Comparison of ENCODE assay signal across 16 mouse cellular contexts in the genomic region with DNA sequence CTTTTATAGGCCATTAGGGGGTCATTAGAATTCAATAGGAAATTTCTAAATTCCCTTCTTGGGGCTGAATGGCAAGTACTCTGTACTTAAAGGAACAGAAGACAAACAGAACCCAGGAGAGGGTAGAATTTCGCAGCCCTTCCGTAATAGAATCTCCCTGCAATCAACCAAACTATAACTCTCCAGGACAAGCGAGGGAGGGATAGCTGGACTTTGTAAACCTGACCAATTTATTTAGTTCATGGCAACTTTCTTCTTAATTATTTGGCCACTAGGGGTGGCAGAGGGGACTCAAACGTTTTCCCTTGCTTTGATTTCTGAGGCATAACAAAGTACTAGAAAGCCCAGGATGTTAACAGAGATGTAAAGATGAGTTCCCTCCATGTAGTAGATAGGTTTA. TPM values are rescaled to one million over a fixed set of nuclear protein-coding genes. Genes with fewer than 3 reads are reported as not detected.
A peak's percentile ranks its signal among the peaks of the same experiment; 100 is the strongest.
DNase-seq lines count a peak whose midpoint lies in the region; ATAC-seq and TF ChIP-seq lines count a peak whose summit lies in the region.
"Had no signal": no experiment of that assay in that cellular context is flagged by ENCODE, and none has a peak within 500 bp of the region (broad histone marks: within the 10 kb centered on the region; RNA-seq: fewer than 3 reads in every experiment).

No protein-coding gene starts in this region.

- WGBS in intestine, postnatal 0 days = 43% methylated on average over 4 of the region's 4 CpGs
- 38% methylated on average over 4 of the region's 4 CpGs for WGBS in intestine, embryonic 15.5 days
- WGBS in liver, postnatal 0 days (ENCODE audit: insufficient replicate concordance) = 63% methylated on average over 4 of the region's 4 CpGs
- 44% methylated on average over 4 of the region's 4 CpGs for WGBS in liver, embryonic 12.5 days (ENCODE audit: insufficient replicate concordance)
- WGBS in limb, embryonic 15.5 days = 28% methylated on average over 4 of the region's 4 CpGs

- H3K9ac ChIP-seq in intestine, postnatal 0 days (ENCODE audit: low read depth, low read length) = no peak overlapping the region
- no peak overlapping the region for H3K9ac ChIP-seq in intestine, embryonic 15.5 days
- no peak overlapping the region for H3K9ac ChIP-seq in liver, postnatal 0 days (replicated peaks)
- H3K9ac ChIP-seq in liver, embryonic 12.5 days = no peak overlapping the region
- no peak overlapping the region for H3K9ac ChIP-seq in limb, embryonic 15.5 days
- H3K9ac ChIP-seq: forebrain, embryonic 12.5 days; neural tube, embryonic 15.5 days; stomach, embryonic 15.5 days had no signal

- ATAC-seq in intestine, postnatal 0 days = no peak
- ATAC-seq in intestine, embryonic 15.5 days = no peak
- no peak for ATAC-seq in liver, postnatal 0 days
- no peak for ATAC-seq in liver, embryonic 12.5 days
- no peak for ATAC-seq in limb, embryonic 15.5 days (ENCODE audit: insufficient number of reproducible peaks, low FRiP score, low TSS enrichment, low read depth)
- no peak for ATAC-seq in granulocyte monocyte progenitor cell, adult 5-6 weeks (replicated peaks; ENCODE audit: poor library complexity, severe bottlenecking)

- H3K4me3 ChIP-seq in gastrocnemius, adult 2 months = no peak overlapping the region; the same call in 1 of the 2 replicates
- H3K4me3 ChIP-seq in intestine, postnatal 0 days (ENCODE audit: low read depth, low read length) = no peak overlapping the region
- H3K4me3 ChIP-seq in intestine, embryonic 15.5 days (replicated peaks) = no peak overlapping the region
- H3K4me3 ChIP-seq in liver, postnatal 0 days (ENCODE audit: low read depth, low read length) = no peak overlapping the region
- H3K4me3 ChIP-seq in liver, embryonic 12.5 days = no peak overlapping the region
- H3K4me3 ChIP-seq in limb, embryonic 15.5 days = no peak overlapping the region
- H3K4me3 ChIP-seq: forebrain, embryonic 12.5 days; neural tube, embryonic 15.5 days; stomach, embryonic 15.5 days had no signal

- intact Hi-C loops in gastrocnemius, adult 2 months (cut with DNase I) = no loop called here
- intact Hi-C loops in gastrocnemius, postnatal 36 days (cut with DNase I) = no loop called here

- H3K9me3 ChIP-seq in intestine, postnatal 0 days (ENCODE audit: control insufficient read depth) = no peaks in the 10 kb centered on the region
- H3K9me3 ChIP-seq in intestine, embryonic 15.5 days = no peaks in the 10 kb centered on the region
- H3K9me3 ChIP-seq in liver, postnatal 0 days (ENCODE audit: low read length) = no peaks in the 10 kb centered on the region
- 0 out of 2 replicates have a peak, but pooled peaks cover 5% of the 10 kb centered on the region for H3K9me3 ChIP-seq in liver, embryonic 12.5 days (replicated peaks)
- no peaks in the 10 kb centered on the region for H3K9me3 ChIP-seq in limb, embryonic 15.5 days
- H3K9me3 ChIP-seq: forebrain, embryonic 12.5 days; neural tube, embryonic 15.5 days; stomach, embryonic 15.5 days had no signal

- no peak for DNase-seq in gastrocnemius, adult 2 months
- no peak for DNase-seq in gastrocnemius, postnatal 36 days
- no peak for DNase-seq in liver, postnatal 0 days
- DNase-seq: cerebellum, adult 11 months; cerebellum, postnatal 25 days had no signal

- H3K4me2 ChIP-seq in intestine, postnatal 0 days (replicated peaks; ENCODE audit: low read depth) = no peak overlapping the region
- H3K4me2 ChIP-seq in intestine, embryonic 15.5 days (replicated peaks) = no peak overlapping the region
- H3K4me2 ChIP-seq in liver, postnatal 0 days (ENCODE audit: low read depth, low read length) = no peak overlapping the region
- H3K4me2 ChIP-seq in liver, embryonic 12.5 days = no peak overlapping the region
- H3K4me2 ChIP-seq in limb, embryonic 15.5 days = no peak overlapping the region
- H3K4me2 ChIP-seq: forebrain, embryonic 12.5 days; neural tube, embryonic 15.5 days; stomach, embryonic 15.5 days had no signal

- no peak overlapping the region for H3K27ac ChIP-seq in gastrocnemius, adult 2 months
- no peak overlapping the region for H3K27ac ChIP-seq in intestine, postnatal 0 days (ENCODE audit: low read depth, low read length)
- H3K27ac ChIP-seq in intestine, embryonic 15.5 days = no peak overlapping the region
- no peak overlapping the region for H3K27ac ChIP-seq in liver, postnatal 0 days (ENCODE audit: low read depth)
- H3K27ac ChIP-seq in liver, embryonic 12.5 days = no peak overlapping the region
- H3K27ac ChIP-seq in limb, embryonic 15.5 days = peak overlapping the region; percentile 48; the same call in 1 of the 2 replicates
- H3K27ac ChIP-seq: forebrain, embryonic 12.5 days; neural tube, embryonic 15.5 days; stomach, embryonic 15.5 days had no signal

- no peaks in the 10 kb centered on the region for H3K4me1 ChIP-seq in intestine, postnatal 0 days (replicated peaks; ENCODE audit: control insufficient read depth, insufficient read depth, low read length)
- no peaks in the 10 kb centered on the region for H3K4me1 ChIP-seq in intestine, embryonic 15.5 days (replicated peaks)
- H3K4me1 ChIP-seq in liver, postnatal 0 days (ENCODE audit: insufficient read depth) = no peaks in the 10 kb centered on the region
- no peaks in the 10 kb centered on the region for H3K4me1 ChIP-seq in liver, embryonic 12.5 days
- H3K4me1 ChIP-seq in limb, embryonic 15.5 days = peaks cover 5% of the 10 kb centered on the region; the same call in 1 of the 2 replicates
- H3K4me1 ChIP-seq: forebrain, embryonic 12.5 days; stomach, embryonic 15.5 days had no signal

- no peaks in the 10 kb centered on the region for H3K36me3 ChIP-seq in intestine, postnatal 0 days (ENCODE audit: control insufficient read depth, insufficient read depth)
- no peaks in the 10 kb centered on the region for H3K36me3 ChIP-seq in intestine, embryonic 15.5 days
- no peaks in the 10 kb centered on the region for H3K36me3 ChIP-seq in liver, postnatal 0 days (replicated peaks; ENCODE audit: insufficient read depth, low read length)
- H3K36me3 ChIP-seq in liver, embryonic 12.5 days = no peaks in the 10 kb centered on the region
- H3K36me3 ChIP-seq in limb, embryonic 15.5 days = no peaks in the 10 kb centered on the region
- H3K36me3 ChIP-seq: forebrain, embryonic 12.5 days; neural tube, embryonic 15.5 days; stomach, embryonic 15.5 days had no signal

- no peaks in the 10 kb centered on the region for H3K27me3 ChIP-seq in intestine, postnatal 0 days (replicated peaks; ENCODE audit: control insufficient read depth, insufficient read depth, low read length)
- H3K27me3 ChIP-seq in intestine, embryonic 15.5 days (replicated peaks) = no peaks in the 10 kb centered on the region
- no peaks in the 10 kb centered on the region for H3K27me3 ChIP-seq in liver, postnatal 0 days (ENCODE audit: insufficient read depth, low read length)
- H3K27me3 ChIP-seq in liver, embryonic 12.5 days (replicated peaks) = no peaks in the 10 kb centered on the region
- no peaks in the 10 kb centered on the region for H3K27me3 ChIP-seq in limb, embryonic 15.5 days
- H3K27me3 ChIP-seq: forebrain, embryonic 12.5 days; neural tube, embryonic 15.5 days; stomach, embryonic 15.5 days had no signal

- no peak for TF ChIP-seq EP300 in liver, postnatal 0 days (IDR thresholded peaks at IDR 0.05; ENCODE audit: low read depth)

- TF ChIP-seq CTCF in gastrocnemius, adult 2 months (IDR thresholded peaks at IDR 0.05) = peak; percentile 19; the same call in 1 of the 2 replicates
- TF ChIP-seq CTCF in intestine, postnatal 0 days (IDR thresholded peaks at IDR 0.05; ENCODE audit: low read depth) = peak; percentile 44
- TF ChIP-seq CTCF in liver, postnatal 0 days (IDR thresholded peaks at IDR 0.05; ENCODE audit: low read depth) = peak; percentile 32

RNA-seq across cellular contexts. Expression of a gene that starts 6.8 kb away (rescaled TPM):
- 1 to 10 TPM; 1.5 to 1.9 TPM for total RNA-seq in gastrocnemius, adult 2 months (2021)
- total RNA-seq in gastrocnemius, postnatal 36 days (2021) = 1 to 10 TPM; 3.0 to 3.5 TPM
- 0.14 TPM in 2 replicates for polyA plus RNA-seq in intestine, postnatal 0 days (2015; fragmentation: Nextera tagmentation; extraction: Ambion mirVana)
- polyA plus RNA-seq in intestine, embryonic 15.5 days (2015; fragmentation: Nextera tagmentation; extraction: Ambion mirVana) = 1.2 and 1.3 TPM in 2 replicates
- polyA plus RNA-seq in liver, postnatal 0 days (2015; fragmentation: Nextera tagmentation; extraction: Ambion mirVana) = 0.08 and 0.14 TPM in 2 replicates
- 0.13 and 0.19 TPM in 2 replicates for polyA plus RNA-seq in liver, embryonic 12.5 days (2016; fragmentation: Nextera tagmentation; extraction: Ambion mirVana)
- polyA plus RNA-seq in limb, embryonic 15.5 days (2015; fragmentation: Nextera tagmentation; extraction: Ambion mirVana) = 4.8 and 6.4 TPM in 2 replicates
- total RNA-seq in granulocyte monocyte progenitor cell, adult 5-6 weeks (2014; fragmentation: Nextera tagmentation) = not detected in 2 replicates
- total RNA-seq in granulocyte monocyte progenitor cell, adult 5-6 weeks (2017) = not detected in 2 replicates
- total RNA-seq: megakaryocyte-erythroid progenitor cell, adult 5-6 weeks had no signal
- polyA plus RNA-seq: C2C12; small intestine, adult 2 months had no signal
